Mouse (Mus musculus) liver, embryonic 14 days (tissue): ENCODE measurements around the gene Ube2j2. TPM values are rescaled to one million over a fixed set of nuclear protein-coding genes. Genes with fewer than 3 reads are reported as not detected.

Experiments
- polyA plus RNA-seq: library from polyadenylated mRNA; depleted of rRNA; stranded (reverse); fragments of >200 nt; gene quantifications from 2 replicates; pipeline ENCODE4 v1.2.3, GENCODE M21; 2012; rRNA removed

Gene Ube2j2
- polyA plus RNA-seq, result 34.7 and 36.6 TPM in 2 replicates

GRCm38 (mm10) chr4:155943534-155944249 is at the start of gene Ube2j2:
Gene Ube2j2 (plus strand): TSS chr4:155943831.

GRCm38 (mm10) chr4:155962167-155962971 is 18.7 kb downstream of the Ube2j2 start, which contains the start of gene C1qtnf12:
Gene C1qtnf12 (plus strand): TSS chr4:155962318.

GRCm38 (mm10) chr4:155992241-155992905 is 48.7 kb downstream of the Ube2j2 start, which contains the start of the genes B3galt6 and Sdf4:
Gene B3galt6 (minus strand): TSS chr4:155992649.
Gene Sdf4 (plus strand): TSS chr4:155992872.

Other genes starting within 250 kb of the Ube2j2 start
- gene Fndc10, start 249.5 kb upstream of the Ube2j2 start, polyA plus RNA-seq, result 0.39 and 0.52 TPM in 2 replicates
- 35.5 and 42.0 TPM in 2 replicates for gene Ssu72, start 239.0 kb upstream of the Ube2j2 start, polyA plus RNA-seq
- 0.09 and 0.20 TPM in 2 replicates for gene Tmem240, start 209.0 kb upstream of the Ube2j2 start, polyA plus RNA-seq
- 37.8 and 42.2 TPM in 2 replicates for gene Atad3a, start 182.7 kb upstream of the Ube2j2 start, polyA plus RNA-seq
- gene Vwa1, start 169.1 kb upstream of the Ube2j2 start, polyA plus RNA-seq, result 0.12 and 0.18 TPM in 2 replicates
- gene Tmem88b, start 158.0 kb upstream of the Ube2j2 start, polyA plus RNA-seq, result 0.29 TPM in 2 replicates
- gene Ankrd65, start 153.4 kb upstream of the Ube2j2 start, polyA plus RNA-seq, result 0.02 TPM in 1 of 2 replicates, not detected in the other
- 68.5 and 74.1 TPM in 2 replicates for gene Mrpl20, start 141.0 kb upstream of the Ube2j2 start, polyA plus RNA-seq
- gene Ccnl2, start 131.3 kb upstream of the Ube2j2 start, polyA plus RNA-seq, result 66.5 and 75.1 TPM in 2 replicates
- gene Aurkaip1, start 112.6 kb upstream of the Ube2j2 start, polyA plus RNA-seq, result 76.4 and 80.4 TPM in 2 replicates
- 5.0 and 5.9 TPM in 2 replicates for gene Mxra8, start 104.2 kb upstream of the Ube2j2 start, polyA plus RNA-seq
- gene Dvl1, start 96.4 kb upstream of the Ube2j2 start, polyA plus RNA-seq, result 18.2 and 20.1 TPM in 2 replicates
- 0.06 and 0.08 TPM in 2 replicates for gene Tas1r3, start 80.5 kb upstream of the Ube2j2 start, polyA plus RNA-seq
- gene Cptp, start 74.4 kb upstream of the Ube2j2 start, polyA plus RNA-seq, result 4.5 and 5.1 TPM in 2 replicates
- 19.9 and 22.3 TPM in 2 replicates for gene Ints11, start 74.3 kb upstream of the Ube2j2 start, polyA plus RNA-seq
- 14.5 and 17.2 TPM in 2 replicates for gene Pusl1, start 52.0 kb upstream of the Ube2j2 start, polyA plus RNA-seq
- gene Acap3, start 52.0 kb upstream of the Ube2j2 start, polyA plus RNA-seq, result 6.8 and 9.2 TPM in 2 replicates
- gene C1qtnf12, start 18.5 kb downstream of the Ube2j2 start, polyA plus RNA-seq, result 32.6 and 35.9 TPM in 2 replicates
- 2.1 and 2.8 TPM in 2 replicates for gene B3galt6, start 48.8 kb downstream of the Ube2j2 start, polyA plus RNA-seq
- gene Sdf4, start 49.0 kb downstream of the Ube2j2 start, polyA plus RNA-seq, result 30.4 and 33.1 TPM in 2 replicates
- gene Tnfrsf4, start 70.0 kb downstream of the Ube2j2 start, polyA plus RNA-seq, result 0.85 and 1.0 TPM in 2 replicates
- 0.15 and 0.24 TPM in 2 replicates for gene Tnfrsf18, start 82.3 kb downstream of the Ube2j2 start, polyA plus RNA-seq
- 0.43 and 0.44 TPM in 2 replicates for gene Ttll10, start 115.6 kb downstream of the Ube2j2 start, polyA plus RNA-seq
- gene 9430015G10Rik, start 166.2 kb downstream of the Ube2j2 start, polyA plus RNA-seq, result 12.7 and 17.1 TPM in 2 replicates
- 0.19 and 0.24 TPM in 2 replicates for gene Rnf223, start 186.7 kb downstream of the Ube2j2 start, polyA plus RNA-seq